Mouse (Mus musculus) limb, embryonic 12.5 days (tissue): ENCODE measurements around the gene H2afj. TPM values are rescaled to one million over a fixed set of nuclear protein-coding genes. Genes with fewer than 3 reads are reported as not detected.

ENCODE experiments used
- ATAC-seq: fragments of 200-750 bp; cut with Nextera tagmentation; 2 replicates; pipeline ENCODE4 v1.8.0; 2017; ENCODE audit warnings: low read depth, moderate TSS enrichment; ENCODE audit not compliant: insufficient number of reproducible peaks, insufficient read depth, low FRiP score, low TSS enrichment
- H3K27ac ChIP-seq: fragments of 300-500 bp; sonication (generic); 2 replicates; pipeline ENCODE4 v1.5.1; 2016; ENCODE audit warnings: mild to moderate bottlenecking, moderate library complexity
- H3K27me3 ChIP-seq: fragments of 300-500 bp; sonication (generic); 2 replicates; pipeline ENCODE4 v1.6.1; 2016; ENCODE audit warnings: mild to moderate bottlenecking, moderate library complexity
- H3K36me3 ChIP-seq: fragments of 300-500 bp; sonication (generic); 2 replicates; pipeline ENCODE4 v1.6.1; 2016; ENCODE audit warnings: mild to moderate bottlenecking, moderate library complexity
- H3K4me1 ChIP-seq: fragments of 300-500 bp; sonication (generic); replicated peaks from 2 replicates; pipeline ENCODE4 v1.6.1; 2016
- H3K4me2 ChIP-seq: fragments of 300-500 bp; sonication (generic); 2 replicates; pipeline ENCODE4 v1.6.1; 2016; ENCODE audit warnings: mild to moderate bottlenecking, moderate library complexity
- H3K4me3 ChIP-seq: fragments of 300-500 bp; sonication (generic); replicated peaks from 2 replicates; pipeline ENCODE4 v1.5.1; 2016; ENCODE audit warnings: mild to moderate bottlenecking
- H3K9ac ChIP-seq: fragments of 300-500 bp; sonication (generic); replicated peaks from 2 replicates; pipeline ENCODE4 v1.6.1; 2016; ENCODE audit warnings: mild to moderate bottlenecking, moderate library complexity
- H3K9me3 ChIP-seq: fragments of 300-500 bp; sonication (generic); 2 replicates; pipeline ENCODE4 v1.6.1; 2016; ENCODE audit warnings: mild to moderate bottlenecking, moderate library complexity
- WGBS: fragments of 180-500 bp; shearing (Covaris S2); methylation state at CpG from one replicate; pipeline ENCODE4 v1.1.7; 2016; 5-methylcytosine and 5-hydroxymethylcytosine counted together
- microRNA-seq: library from miRNA; unstranded; fragments of <30 nt; microRNA quantifications from one replicate; pipeline ENCODE4, GENCODE M21; 2017
- polyA plus RNA-seq: library from polyadenylated mRNA; unstranded; fragments of >200 nt; fragmentation: Nextera tagmentation; extraction: Ambion mirVana; gene quantifications from 2 replicates; pipeline ENCODE4 v1.2.1, GENCODE M21; 2016

H2afj gene
- polyA plus RNA-seq, 1 experiment from 2014 or later = 111 TPM

DNA sequence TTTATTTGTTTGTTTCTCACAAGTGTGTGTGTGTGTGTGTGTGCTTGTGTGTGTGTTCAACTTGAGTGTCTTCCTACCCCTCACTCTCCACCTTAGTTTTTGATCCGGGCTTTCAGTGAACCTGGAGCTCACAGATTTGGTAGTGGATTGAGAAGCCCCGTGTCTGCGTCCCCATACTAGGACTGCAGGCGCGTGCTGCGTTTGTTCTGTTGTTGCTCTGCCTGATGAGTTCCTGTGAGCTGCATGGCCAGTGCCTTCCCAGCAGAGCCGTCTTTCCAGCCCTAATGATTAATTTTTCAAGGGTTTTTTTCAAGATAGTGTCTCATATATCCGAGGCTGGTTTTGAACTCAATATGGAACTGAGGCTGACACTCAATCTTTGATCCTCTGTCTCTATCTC is 50.4 kb downstream of the H2afj start:
- H3K36me3 ChIP-seq = no peaks in the 10 kb centered on the region
- H3K27me3 ChIP-seq = no peaks in the 10 kb centered on the region; the same call in 1 of the 2 replicates
- 68% methylated on average over 8 of the region's 8 CpGs for WGBS
- H3K27ac ChIP-seq = no peak overlapping the region
- H3K4me3 ChIP-seq = no peak overlapping the region
- H3K9me3 ChIP-seq = no peaks in the 10 kb centered on the region
- no peak overlapping the region for H3K9ac ChIP-seq
- no peak for ATAC-seq
- H3K4me2 ChIP-seq = no peak overlapping the region
- peaks cover 24% of the 10 kb centered on the region; the same call in 1 of the 2 replicates for H3K4me1 ChIP-seq

Small RNA genes lying within 50 kb of the gene (microRNA-seq; reads per million reads assigned to microRNA genes)
- not detected for gene Gm44364

Other genes with a start within 250 kb of the H2afj start
- gene Plbd1, start 146.3 kb upstream of the H2afj start, polyA plus RNA-seq = 1.4 and 1.5 TPM in 2 replicates
- 0.22 TPM in 1 of 2 replicates, not detected in the other for gene Gucy2c, start 26.5 kb upstream of the H2afj start, polyA plus RNA-seq
- 0.70 and 0.89 TPM in 2 replicates for gene Hist4h4, start 3.8 kb upstream of the H2afj start, polyA plus RNA-seq
- 3.6 and 4.0 TPM in 2 replicates for gene BC049715, start 19.4 kb downstream of the H2afj start, polyA plus RNA-seq
- 133 and 139 TPM in 2 replicates for gene Wbp11, start 20.0 kb downstream of the H2afj start, polyA plus RNA-seq
- gene Smco3, start 27.2 kb downstream of the H2afj start, polyA plus RNA-seq = not detected in 2 replicates
- gene Art4, start 49.5 kb downstream of the H2afj start, polyA plus RNA-seq = 1.8 and 2.5 TPM in 2 replicates
- 28.7 and 40.3 TPM in 2 replicates for gene Mgp, start 67.6 kb downstream of the H2afj start, polyA plus RNA-seq
- 0.15 and 0.33 TPM in 2 replicates for gene Erp27, start 113.9 kb downstream of the H2afj start, polyA plus RNA-seq
- 0.23 TPM in 1 of 2 replicates, not detected in the other for gene Pde6h, start 115.6 kb downstream of the H2afj start, polyA plus RNA-seq
- 33.9 and 42.1 TPM in 2 replicates for gene Arhgdib, start 133.7 kb downstream of the H2afj start, polyA plus RNA-seq